Mouse (Mus musculus) olfactory bulb, adult 2 months (tissue): ENCODE data around the gene Cbx2. TPM values are rescaled to one million over a fixed set of nuclear protein-coding genes. Genes with fewer than 3 reads are reported as not detected.

Experiments
- H3K27ac ChIP-seq: fragments of 200-500 bp; 2 replicates; pipeline ENCODE4 v1.5.1; 2012; ENCODE audit warnings: low read depth, low read length; ENCODE audit not compliant: insufficient read depth
- H3K4me1 ChIP-seq: fragments of 200-500 bp; 2 replicates; pipeline ENCODE4 v1.6.1; 2012; ENCODE audit warnings: low read length; ENCODE audit not compliant: control insufficient read depth, insufficient read depth
- H3K4me3 ChIP-seq: fragments of 200-500 bp; 2 replicates; pipeline ENCODE4 v1.5.1; 2012; ENCODE audit warnings: mild to moderate bottlenecking, low read depth, low read length, moderate library complexity; ENCODE audit not compliant: insufficient read depth
- CTCF ChIP-seq: fragments of 200-500 bp; IDR thresholded peaks from 2 replicates; pipeline ENCODE4 v1.5.1; 2012; ENCODE audit warnings: low read depth, mild to moderate bottlenecking, low read length, moderate library complexity; ENCODE audit not compliant: insufficient read depth
- POLR2A ChIP-seq: fragments of 200-500 bp; IDR thresholded peaks from 2 replicates; pipeline ENCODE4 v1.6.1; 2012; ENCODE audit warnings: mild to moderate bottlenecking, low read depth, low read length, moderate library complexity; ENCODE audit not compliant: insufficient read depth
- WGBS: fragments of 180-500 bp; shearing (Covaris S2); methylation state at CpG from one replicate; pipeline ENCODE4 v1.1.7; 2018; 5-methylcytosine and 5-hydroxymethylcytosine counted together
- polyA plus RNA-seq: library from polyadenylated mRNA; stranded (reverse); fragments of >200 nt; gene quantifications from 2 replicates; pipeline ENCODE4 v1.2.4, GENCODE M21; 2012; ENCODE audit warnings: low replicate concordance; ENCODE audit not compliant: missing spikeins, insufficient read depth, insufficient read length

The Cbx2 gene
- polyA plus RNA-seq, 1 experiment, result not detected

GRCm38 (mm10) chr11:119054351-119055345, 31.9 kb downstream of the Cbx2 start:
- Histone ChIP-seq H3K27ac (peak overlapping the region; percentile 68), H3K4me1 (peaks cover 55% of the 10 kb centered on the region), H3K4me3 (peak overlapping the region; percentile 33)
- no peak for TF ChIP-seq POLR2A
- TF ChIP-seq CTCF, result peak; percentile 31; the same call in 1 of the 2 replicates
- 8% methylated on average over 47 of the region's 47 CpGs for WGBS

GRCm38 (mm10) chr11:119055571-119056131, 32.9 kb downstream of the Cbx2 start:
- WGBS, result 2% methylated on average over 32 of the region's 32 CpGs
- no peak for TF ChIP-seq CTCF
- TF ChIP-seq POLR2A, result no peak
- Histone ChIP-seq H3K4me3 (peak overlapping the region; percentile 47), H3K27ac (no peak overlapping the region), H3K4me1 (peaks cover 55% of the 10 kb centered on the region)

DNA sequence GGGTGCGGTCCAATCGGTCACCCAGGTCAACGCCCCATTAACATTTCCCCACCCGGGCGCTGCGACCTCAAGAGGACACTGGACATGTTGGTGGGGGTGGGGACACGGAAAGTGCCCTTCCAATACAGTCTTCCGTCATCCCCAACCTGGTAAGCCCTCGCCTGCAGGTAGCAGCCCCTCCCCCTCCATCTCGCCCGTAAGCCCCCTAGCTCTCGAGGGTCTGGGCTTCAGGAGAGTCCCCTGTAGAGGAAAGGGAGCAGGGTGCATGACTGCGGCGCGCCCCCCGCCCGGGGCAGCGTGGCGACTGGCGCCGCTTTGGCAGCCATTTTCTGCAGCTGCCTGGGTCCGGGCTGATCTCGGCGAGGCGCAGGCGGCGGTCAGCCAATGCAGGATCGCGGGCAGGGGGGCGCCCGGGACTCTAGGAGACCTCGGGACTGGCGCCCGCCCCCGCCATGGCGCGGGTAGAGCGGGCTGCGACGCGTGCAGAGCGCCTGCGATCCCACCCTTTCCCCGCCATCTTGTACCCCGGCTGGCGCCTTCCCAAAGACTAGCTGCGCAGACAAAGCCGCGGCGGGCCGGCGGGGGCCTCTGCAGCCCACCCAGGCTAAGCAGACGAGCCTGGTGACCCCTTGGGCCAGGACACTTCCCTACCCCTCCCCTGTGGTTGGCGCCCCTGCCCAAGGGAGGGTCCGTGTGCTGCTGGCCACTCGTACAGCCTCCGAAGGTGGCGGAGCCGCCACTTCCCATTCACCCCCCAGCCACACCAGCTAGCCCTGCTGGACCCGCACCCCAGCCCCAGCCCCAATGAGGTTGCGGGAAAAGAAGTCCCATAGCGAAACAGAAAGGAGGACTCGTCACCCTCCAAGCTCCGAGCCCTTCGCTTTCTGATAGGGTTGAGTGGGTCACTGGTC, 33.8 kb downstream of the Cbx2 start:
- peak overlapping the region; percentile 67 for H3K4me3 ChIP-seq
- H3K4me1 ChIP-seq, result peaks cover 55% of the 10 kb centered on the region
- 1% methylated on average over 65 of the region's 65 CpGs for WGBS
- peak; percentile 53; the same call in 1 of the 2 replicates for TF ChIP-seq POLR2A
- TF ChIP-seq CTCF, result no peak
- H3K27ac ChIP-seq, result peak overlapping the region; percentile 94

- peaks cover 55% of the 10 kb centered on the region for H3K4me1 ChIP-seq
- peak overlapping the region; percentile 94 for H3K27ac ChIP-seq
- peak overlapping the region; percentile 67 for H3K4me3 ChIP-seq
- no peak for TF ChIP-seq POLR2A
- TF ChIP-seq CTCF, result no peak
- WGBS, result 20% methylated on average over 9 of the region's 9 CpGs
Measured at GRCm38 (mm10) chr11:119057291-119057690, 34.5 kb downstream of the Cbx2 start.

GRCm38 (mm10) chr11:119058041-119058995, 35.6 kb downstream of the Cbx2 start:
- TF ChIP-seq POLR2A (no peak), CTCF (peak; percentile 15; the same call in 1 of the 2 replicates)
- Histone ChIP-seq H3K4me1 (peaks cover 46% of the 10 kb centered on the region), H3K27ac (no peak overlapping the region), H3K4me3 (peak overlapping the region; percentile 15)
- WGBS, result 10% methylated on average over 58 of the region's 58 CpGs

DNA sequence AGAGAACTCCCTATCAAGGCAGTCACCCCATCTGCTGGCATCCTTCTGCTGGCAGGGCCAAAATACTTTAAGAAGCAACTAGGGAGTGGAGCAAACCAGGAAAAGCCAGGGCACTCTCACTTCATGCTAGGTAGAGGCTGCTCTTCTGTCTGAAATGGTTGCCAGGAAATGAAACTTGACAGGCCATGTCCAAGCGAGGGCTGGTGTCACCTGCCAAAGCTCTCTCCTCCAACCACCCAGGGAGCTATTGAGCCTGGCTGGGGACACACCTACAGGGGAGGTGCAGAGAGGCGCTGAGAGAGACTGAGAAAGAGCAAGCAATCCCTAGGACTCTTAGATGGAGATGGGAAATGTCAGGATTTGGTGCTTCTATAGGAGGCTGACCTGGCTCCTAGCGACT, 36.5 kb downstream of the Cbx2 start:
- Histone ChIP-seq H3K4me1 (peaks cover 41% of the 10 kb centered on the region), H3K4me3 (no peak overlapping the region), H3K27ac (no peak overlapping the region)
- TF ChIP-seq POLR2A (no peak), CTCF (no peak)
- 85% methylated on average over 3 of the region's 3 CpGs for WGBS

GRCm38 (mm10) chr11:119066841-119067240, 44.1 kb downstream of the Cbx2 start:
- Histone ChIP-seq H3K4me1 (no peaks in the 10 kb centered on the region), H3K27ac (no peak overlapping the region), H3K4me3 (no peak overlapping the region)
- WGBS, result 87% methylated on average over 8 of the region's 8 CpGs
- no peak for TF ChIP-seq POLR2A
- TF ChIP-seq CTCF, result no peak
